Mouse (Mus musculus): ENCODE data around the gene Gpc5.

Gpc5 gene

DNA sequence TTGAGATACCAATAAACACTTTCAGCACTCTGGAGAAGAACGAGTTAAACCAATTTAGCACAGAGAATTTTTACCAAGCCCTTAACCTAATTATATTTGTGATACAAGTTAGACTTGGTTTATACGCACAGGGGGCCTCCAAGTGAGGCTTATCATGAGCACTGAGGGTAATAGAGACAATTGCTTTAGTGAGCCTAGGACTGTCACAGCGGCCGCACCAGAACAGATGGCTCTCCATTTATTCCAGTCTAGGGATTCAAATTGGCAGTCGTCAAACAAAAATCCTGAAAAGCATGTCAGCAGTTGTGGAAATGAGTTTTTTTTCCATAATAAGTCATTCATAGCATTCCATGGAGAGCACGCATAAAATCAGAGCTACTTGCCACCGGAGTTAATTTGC lies 729.6 kb downstream of the Gpc5 start:
- no peak for DNase-seq (ENCODE audit: extremely low read depth, low read depth, low spot score)

DNA sequence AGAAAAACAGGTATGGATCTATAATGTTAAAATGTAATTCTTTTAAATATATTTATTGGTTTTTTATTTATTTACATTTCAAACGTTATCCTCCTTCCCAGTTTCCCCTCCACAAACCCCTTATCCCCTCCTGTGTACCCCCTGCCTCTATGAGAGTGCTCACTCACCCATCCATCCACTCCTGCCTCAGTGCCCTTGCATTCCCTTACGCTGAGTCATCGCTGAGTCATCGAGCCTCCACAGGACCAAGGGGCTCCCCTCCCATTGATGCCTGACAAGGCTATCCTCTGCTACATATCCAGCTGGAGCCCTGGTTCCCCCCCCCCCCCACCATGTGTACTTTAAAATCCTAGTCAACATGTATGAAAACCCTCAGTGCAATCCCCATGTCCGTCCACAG lies 738.5 kb downstream of the Gpc5 start:
- DNase-seq (ENCODE audit: extremely low read depth, low read depth, low spot score): no peak

DNA sequence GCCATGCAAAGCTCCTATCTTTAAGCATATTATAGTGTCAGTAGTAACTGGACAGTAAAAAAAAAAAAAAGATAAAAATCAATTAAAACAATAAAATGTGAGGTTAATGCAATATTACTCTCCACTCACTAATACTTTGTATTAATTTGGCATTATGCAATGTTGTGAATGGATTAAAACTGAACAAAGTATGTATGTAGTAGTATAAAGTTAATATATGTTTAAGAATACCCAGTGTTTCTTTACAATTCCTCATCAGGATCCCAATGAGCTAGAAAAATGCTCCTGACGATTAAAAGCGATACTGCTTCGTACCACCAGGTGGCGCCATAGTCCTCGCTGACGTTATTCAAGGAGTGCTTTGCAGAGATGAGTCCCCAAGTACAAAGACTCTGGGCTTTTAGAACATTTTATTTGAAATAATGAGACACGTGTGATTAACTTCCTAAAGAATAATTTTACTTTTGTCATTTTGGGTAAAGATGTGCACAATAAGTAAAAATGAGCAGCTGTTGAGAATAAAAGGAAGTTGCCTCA lies 739.3 kb downstream of the Gpc5 start:
- no peak for DNase-seq (ENCODE audit: extremely low read depth, low read depth, low spot score)

DNA sequence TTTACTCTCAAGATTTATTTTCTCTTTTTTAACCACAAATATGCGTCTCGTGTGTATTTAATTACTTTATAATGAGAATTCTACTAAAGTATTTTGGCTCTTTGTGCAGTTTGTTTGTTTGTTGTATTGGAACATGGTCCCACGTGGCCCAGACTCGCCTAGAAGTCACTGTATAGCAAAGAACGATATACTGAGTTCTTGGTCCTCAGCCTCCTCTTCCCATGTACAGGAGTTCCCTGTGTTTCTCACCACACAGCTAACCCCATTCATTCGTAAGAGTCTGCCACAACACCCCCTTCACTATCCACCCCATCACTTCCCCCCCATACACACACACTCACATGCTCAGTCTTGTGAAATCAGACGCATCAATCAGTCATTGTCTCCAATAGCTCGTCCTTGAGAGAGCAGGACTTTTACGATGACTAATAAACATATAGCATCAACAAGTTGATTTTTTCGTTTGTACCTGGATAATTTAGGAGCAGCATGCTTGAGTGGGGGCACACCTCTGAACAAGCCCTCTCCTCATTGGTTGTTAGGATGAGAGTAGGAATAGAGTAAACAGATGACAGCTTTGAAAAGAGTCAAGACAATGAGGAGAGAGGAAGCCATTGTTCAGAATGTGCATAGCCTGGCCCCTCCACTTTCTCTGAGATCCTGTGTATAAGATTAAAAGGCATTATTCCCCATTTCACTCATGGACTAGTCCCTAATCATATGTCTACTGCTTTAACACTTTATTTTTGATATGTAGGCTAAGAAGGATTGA lies 740.0 kb downstream of the Gpc5 start:
- DNase-seq (ENCODE audit: extremely low read depth, low read depth, low spot score): no peak

DNA sequence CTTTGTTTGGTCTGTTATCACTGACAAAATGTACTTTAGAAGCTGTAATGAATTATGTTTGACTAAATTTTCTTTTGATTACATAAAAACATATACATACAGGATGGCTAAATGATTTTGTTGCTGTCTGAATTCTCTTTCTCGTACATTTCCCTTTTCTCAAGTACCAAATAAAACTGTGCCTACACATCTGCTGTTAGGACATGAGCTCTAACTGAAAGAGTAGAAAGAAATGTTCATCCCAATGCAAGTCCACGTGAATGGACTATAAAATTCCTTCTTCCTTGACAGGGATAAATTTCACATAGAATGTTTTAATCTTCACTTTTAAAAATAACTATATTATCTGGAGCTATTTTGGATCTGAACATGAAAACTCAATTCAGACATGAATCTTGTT lies 751.8 kb downstream of the Gpc5 start:
- no peak for DNase-seq (ENCODE audit: extremely low read depth, low read depth, low spot score)

DNA sequence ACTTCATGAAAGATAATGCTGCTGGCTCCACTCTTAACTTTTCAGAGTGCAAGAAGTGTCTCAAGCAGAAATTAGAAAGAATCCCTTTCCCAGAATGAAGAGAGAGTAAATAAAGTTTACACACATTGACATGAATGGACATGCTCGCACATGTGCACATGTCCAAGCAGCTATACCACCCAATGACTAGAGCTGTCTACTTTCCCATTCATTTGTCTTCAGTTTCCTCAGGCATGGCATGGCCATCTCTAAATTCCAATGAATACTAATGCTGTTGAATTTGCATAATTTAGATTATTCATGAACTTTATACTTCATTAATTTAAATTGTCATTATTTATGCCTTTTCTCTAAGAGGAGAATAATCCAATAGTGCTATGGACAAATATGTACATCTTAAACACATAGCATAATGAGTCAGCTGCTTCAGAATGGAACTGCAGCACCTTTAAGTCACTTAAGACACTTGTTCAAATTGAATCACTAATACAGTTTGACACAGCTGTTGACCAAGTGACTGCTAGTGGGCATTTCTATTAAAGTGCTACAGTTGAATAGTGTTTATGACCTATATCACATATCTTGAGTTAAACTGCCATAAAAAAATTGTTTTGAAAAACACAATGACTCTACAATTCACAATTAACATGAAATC lies 752.9 kb downstream of the Gpc5 start:
- no peak for DNase-seq (ENCODE audit: extremely low read depth, low read depth, low spot score)

DNA sequence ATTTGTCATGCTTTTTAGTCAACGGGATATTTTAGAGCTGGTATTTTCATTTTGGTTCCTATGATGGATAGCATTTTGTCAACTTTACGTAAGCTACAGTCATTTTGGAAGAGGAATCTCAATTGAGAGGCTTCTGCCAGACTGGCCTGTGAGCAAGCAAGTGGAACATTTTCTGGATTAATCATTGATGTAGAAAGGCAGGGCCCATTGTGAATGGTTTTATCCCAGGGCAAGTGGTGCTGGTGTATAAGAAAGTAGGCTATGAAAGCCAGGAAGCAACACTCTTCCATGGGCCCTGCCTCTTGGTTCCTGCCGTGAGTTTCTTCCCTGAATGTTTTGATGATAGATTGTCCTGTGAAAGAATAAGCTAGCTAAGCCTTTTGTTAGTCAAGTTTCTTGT lies 777.1 kb downstream of the Gpc5 start:
- no peak for DNase-seq (ENCODE audit: extremely low read depth, low read depth, low spot score)

DNA sequence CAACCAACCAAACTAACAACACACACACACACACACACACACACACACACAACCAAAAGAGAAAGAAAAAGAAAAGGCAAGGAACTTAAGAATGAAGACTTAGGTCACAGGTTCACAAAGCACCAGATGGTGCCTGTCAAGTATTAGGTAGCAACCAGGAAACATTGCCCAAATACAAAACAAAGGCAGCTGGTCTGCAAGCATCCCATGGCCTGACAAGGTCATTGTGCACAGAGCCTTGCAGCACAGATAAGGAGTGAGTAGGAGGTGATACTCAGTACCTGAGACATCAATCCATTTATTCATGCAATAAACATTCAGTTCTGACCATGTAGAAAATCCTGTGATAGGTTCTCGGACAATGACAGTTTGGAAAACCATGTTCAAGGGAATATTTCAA lies 884.0 kb downstream of the Gpc5 start:
- no peak for DNase-seq (ENCODE audit: extremely low read depth, low read depth, low spot score)

DNA sequence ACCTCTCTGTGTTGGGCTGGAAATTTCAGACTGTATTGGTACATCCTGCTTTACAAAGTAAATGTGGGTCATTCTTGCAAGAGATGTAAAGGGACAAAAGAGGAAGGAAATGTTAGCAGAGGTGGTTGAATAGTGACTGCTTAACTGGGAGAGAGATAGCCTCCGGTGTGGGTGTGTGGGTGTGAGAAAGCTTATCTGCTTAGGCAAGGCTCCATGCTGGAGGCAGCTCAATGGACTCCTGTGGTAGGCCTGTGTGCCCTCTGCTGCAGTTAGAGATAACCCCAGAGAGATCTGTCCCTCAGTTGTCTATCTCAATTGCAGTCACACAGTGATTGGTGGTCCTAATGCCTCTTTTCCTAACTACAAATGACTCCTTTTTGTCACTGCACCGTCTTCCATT lies 887.2 kb downstream of the Gpc5 start:
- no peak for DNase-seq (ENCODE audit: extremely low read depth, low read depth, low spot score)

DNA sequence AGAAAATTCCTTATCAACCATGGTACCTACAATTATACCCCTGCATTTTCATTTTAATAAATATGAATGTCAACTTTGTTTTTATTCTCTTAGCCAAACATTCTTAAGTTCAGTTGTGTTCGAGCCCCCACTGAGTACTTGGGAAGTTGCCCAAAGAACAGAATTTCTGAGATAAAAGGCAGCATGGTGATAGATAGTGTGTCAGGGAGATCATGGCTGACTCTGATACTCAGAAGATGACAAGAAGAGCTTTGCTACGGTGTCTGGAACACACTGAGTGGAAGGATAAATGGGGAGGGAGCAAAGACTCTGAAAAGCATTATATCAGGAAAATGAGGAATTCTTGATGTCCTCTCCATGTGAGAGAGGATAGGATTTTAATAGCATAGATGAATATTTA lies 898.7 kb downstream of the Gpc5 start:
- no peak for DNase-seq (ENCODE audit: extremely low read depth, low read depth, low spot score)

DNA sequence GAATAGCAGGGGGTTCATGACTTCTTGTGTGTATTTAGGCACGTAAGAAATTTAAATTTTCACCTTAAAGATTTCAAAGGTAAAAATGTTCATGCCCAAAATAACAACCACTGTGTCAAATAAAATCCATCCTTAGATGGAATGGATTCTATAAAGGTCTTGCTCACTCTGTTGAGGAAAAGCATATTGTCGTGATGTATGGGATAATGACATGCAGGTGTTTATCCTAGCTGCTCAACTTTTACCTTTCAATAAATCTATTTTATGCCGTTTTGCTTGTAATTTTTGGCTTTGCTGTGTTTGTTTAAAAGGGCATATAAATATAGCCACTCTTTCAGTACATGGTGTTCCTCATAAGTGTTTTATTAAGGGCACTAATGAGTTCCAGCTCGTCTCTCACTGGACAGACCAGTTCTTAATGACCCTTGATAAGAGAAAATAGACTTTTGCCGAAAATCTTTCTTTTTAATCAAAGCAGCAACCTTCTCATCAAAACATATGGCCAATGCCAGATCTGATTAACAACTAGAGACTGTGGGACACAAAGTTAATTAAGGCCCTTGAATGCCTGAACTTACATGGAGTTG lies 901.6 kb downstream of the Gpc5 start:
- no peak for DNase-seq (ENCODE audit: extremely low read depth, low read depth, low spot score)

DNA sequence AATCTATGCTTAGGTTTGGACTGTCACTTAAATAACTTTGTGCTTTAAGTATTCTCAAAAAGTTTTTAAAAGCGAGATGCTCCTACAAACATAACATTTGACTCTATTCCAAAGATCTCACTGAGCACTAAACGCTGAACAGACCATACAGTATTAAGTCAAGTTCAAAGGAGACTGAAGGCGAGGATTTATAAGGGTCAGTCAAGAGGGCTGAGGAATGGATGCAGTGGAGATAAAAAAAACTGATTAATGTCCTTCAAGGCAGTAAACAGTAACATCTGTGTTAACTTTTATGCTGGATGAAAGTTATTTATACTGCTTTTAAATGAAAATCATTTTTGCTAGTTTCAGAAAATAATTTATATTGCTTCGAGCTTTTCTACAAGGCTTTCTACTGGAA lies 906.9 kb downstream of the Gpc5 start:
- no peak for DNase-seq (ENCODE audit: extremely low read depth, low read depth, low spot score)

DNA sequence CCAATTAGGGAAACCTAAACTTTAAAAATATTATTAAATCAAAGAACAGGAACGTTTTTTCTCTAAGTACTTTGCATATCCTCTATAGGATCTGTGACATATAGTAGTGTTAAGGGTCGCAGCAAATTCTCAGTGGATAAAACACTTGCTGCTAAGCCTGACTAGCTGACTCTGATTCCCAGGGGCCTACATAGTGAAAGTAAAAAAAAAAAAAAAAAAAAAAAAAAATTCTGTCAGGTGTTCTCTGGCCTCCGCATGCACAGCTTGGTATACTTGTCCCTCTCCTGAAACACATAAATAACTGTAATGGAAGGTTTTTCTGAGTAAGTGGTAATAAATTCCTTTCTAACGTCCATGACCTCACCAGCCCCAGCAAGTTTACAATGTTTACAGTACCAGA lies 995.0 kb downstream of the Gpc5 start:
- DNase-seq (ENCODE audit: extremely low read depth, low read depth, low spot score): no peak

DNA sequence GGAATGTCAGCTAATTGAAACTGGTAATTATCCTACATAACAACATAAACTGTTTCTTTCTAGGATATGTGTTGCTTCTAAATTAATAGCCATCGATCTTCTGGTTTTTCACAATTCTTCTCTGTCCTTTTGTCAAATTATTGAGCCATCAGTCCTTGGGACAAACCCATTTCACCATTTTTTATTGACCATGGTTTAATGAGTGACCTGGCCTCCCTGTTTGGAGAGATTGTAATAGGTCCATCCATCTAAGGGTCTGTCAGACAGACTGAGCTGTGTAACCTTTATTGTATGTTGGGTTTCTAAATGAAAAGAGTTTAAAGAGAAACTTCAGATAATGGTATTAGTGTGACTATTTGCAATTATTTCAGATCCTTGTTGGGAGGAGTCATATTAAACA lies 1035.9 kb downstream of the Gpc5 start:
- DNase-seq (ENCODE audit: extremely low read depth, low read depth, low spot score): no peak

DNA sequence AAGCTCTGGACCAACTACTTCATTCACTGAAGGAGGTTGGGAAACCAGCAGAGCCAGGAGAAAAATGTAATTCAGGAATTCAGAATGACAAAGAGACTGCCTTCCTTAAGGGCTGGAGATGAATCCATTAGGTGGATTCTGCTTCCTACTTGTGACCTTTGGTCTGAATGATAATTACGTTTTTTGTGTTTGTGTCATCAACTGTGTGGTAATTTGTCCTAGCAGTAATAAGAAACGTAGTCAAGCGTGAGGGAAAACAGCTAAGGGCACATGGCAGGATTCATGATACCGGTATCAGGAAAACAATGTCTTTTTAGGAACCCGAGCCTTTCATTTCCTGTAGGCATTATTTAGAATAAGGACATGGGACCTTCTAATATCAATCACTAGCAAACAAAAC lies 1045.3 kb downstream of the Gpc5 start:
- no peak for DNase-seq (ENCODE audit: extremely low read depth, low read depth, low spot score)

DNA sequence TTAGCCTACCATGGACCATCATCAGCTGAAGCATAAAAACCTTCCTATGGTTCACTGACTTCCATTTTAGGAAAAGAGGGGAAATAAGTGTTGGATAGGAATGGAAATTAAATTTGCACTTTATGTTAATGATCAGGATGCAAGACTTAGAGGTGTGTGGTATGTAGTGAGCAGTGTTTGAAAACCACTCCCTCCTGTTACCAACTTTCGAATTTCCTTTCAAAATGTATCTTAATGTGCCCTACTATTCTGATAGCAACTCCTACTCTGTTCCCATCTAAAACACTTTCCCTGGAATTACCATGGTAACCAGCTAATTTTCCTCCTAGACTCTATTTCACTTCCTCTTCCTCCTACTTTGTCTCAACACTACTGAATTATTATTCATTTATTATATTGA lies 1045.8 kb downstream of the Gpc5 start:
- no peak for DNase-seq (ENCODE audit: extremely low read depth, low read depth, low spot score)

DNA sequence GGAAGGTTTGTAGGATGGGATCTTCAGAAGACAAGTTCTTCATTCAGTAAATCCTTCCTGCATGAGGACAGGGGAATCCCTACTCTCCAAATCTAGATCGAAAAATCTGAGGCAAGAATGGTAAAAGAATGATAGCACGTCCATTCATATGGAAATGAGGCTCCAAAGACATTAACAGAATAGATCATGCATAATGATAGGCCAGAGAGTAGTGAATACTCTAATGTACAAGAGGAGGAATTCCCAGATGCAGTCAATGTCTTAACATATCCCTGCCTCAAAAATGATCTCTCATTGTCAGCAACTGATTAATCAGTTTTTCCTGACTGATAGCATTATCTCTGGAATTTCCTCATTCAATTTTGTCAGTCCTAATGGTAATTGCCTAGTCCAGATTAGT lies 1070.6 kb downstream of the Gpc5 start:
- DNase-seq (ENCODE audit: extremely low read depth, low read depth, low spot score): no peak

DNA sequence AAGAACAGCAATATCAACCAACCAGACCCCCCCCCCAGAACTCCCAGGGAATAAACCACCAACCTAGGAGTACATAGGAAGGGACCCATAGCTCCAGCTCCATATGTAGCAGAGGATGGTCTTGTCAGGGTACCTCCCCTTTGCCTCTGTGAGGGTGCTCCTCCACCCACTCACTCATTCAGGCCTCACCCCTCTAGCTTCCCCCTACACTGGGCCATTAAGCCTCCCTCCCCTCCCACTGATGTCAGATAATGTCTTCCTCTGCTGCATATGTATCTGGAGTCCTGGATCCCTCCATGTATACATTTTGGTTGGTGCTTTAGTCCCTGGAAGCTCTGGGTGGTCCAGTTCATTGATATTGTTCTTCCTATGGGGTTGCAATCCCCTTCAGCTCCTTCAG lies 1075.4 kb downstream of the Gpc5 start:
- DNase-seq (ENCODE audit: extremely low read depth, low read depth, low spot score): no peak

DNA sequence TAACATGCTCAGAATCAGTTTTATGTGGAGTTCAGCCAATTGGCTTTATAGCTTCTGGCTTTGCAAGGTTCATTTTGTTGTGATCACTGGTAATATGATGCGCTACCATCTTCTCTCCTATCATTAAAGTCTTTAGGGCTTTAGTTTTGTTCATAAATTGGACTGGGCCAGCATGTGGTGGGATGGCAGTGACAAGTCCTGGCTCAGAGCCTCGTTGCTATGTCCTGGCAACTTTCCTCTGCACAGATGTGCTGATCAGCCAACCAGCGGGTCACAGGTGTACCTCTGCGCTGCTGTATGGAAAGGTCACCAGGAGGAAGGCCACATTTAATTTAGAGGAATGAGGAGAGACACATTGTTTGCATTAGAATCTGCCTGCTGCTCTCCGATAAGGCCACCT lies 1077.1 kb downstream of the Gpc5 start:
- no peak for DNase-seq (ENCODE audit: extremely low read depth, low read depth, low spot score)

DNA sequence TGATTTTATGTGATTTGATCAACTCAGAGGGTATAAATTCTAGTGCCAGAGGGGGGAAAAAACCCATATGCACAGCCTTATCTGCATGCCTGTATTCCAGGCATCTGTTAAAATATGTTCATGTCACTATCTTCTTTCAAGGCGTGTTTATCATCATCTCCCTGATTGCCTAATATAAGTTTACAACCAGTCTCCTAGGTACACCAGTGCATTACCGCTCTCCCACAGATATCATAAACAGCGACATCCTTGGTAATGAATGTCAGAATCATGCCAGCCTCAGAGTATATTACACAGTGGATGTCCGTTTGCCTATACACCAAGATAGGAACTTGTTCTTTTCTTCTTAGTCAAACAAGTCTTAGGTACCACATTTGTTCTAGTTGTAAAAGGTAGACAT lies 1095.0 kb downstream of the Gpc5 start:
- DNase-seq (ENCODE audit: extremely low read depth, low read depth, low spot score): no peak

DNA sequence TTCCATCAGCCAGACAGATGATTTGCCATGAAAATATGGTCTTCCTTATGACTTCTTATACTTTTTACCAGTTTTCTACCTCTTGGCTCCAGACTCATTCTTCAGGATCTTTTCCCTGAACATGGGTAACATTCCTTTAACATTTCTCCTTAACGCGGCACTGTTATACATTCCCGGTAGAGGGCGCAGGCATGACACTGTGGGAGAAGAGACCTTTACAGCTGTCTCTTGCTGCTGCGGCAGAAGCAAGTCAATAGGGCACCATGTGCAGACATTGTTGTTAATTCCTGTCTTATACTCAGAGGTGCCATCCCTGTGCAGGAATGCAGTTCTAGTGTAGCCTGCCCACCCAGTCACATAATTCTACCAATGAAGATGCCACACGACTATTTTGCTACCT lies 1115.0 kb downstream of the Gpc5 start:
- DNase-seq (ENCODE audit: extremely low read depth, low read depth, low spot score): no peak

DNA sequence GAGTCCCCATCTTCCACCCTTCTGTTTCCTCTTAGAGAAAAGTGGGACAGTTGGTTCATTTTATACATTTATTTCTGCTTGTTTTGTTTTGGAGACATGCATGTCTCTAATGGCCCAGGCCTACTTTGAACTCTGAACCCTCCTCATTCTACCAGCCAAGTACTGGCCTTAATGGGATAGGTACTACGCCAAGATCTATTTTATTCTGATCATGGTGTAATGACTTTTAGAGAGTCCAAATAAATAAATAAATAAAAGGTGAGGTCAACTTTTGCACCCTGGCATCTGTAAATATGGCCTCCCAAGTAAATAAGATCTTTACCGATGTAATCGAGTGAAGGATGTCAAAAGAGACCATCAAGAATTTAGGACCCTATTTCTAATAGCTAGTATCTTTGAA lies 1116.6 kb downstream of the Gpc5 start:
- no peak for DNase-seq (ENCODE audit: extremely low read depth, low read depth, low spot score)

All from fat pad, adult 2 months (tissue).